Mouse (Mus musculus) kidney, embryonic 15.5 days (tissue): Measurements from ENCODE around the gene Agpat1. TPM values are rescaled to one million over a fixed set of nuclear protein-coding genes. Genes with fewer than 3 reads are reported as not detected.

Source experiments
- ATAC-seq: fragments of 200-750 bp; cut with Nextera tagmentation; replicated peaks from 2 replicates; pipeline ENCODE4 v1.8.0; 2017; ENCODE audit warnings: moderate TSS enrichment; ENCODE audit not compliant: low FRiP score
- H3K27ac ChIP-seq: fragments of 300-500 bp; sonication (generic); 2 replicates; pipeline ENCODE4 v1.5.1; 2015; ENCODE audit warnings: mild to moderate bottlenecking, inconsistent platforms
- H3K27me3 ChIP-seq: fragments of 300-500 bp; sonication (generic); 2 replicates; pipeline ENCODE4 v1.6.1; 2015; ENCODE audit warnings: inconsistent platforms
- H3K36me3 ChIP-seq: fragments of 300-500 bp; sonication (generic); 2 replicates; pipeline ENCODE4 v1.6.1; 2015; ENCODE audit warnings: inconsistent platforms
- H3K4me1 ChIP-seq: fragments of 300-500 bp; sonication (generic); 2 replicates; pipeline ENCODE4 v1.6.1; 2015; ENCODE audit warnings: inconsistent platforms
- H3K4me2 ChIP-seq: fragments of 300-500 bp; sonication (generic); 2 replicates; pipeline ENCODE4 v1.6.1; 2015; ENCODE audit warnings: moderate library complexity, mild to moderate bottlenecking, inconsistent platforms
- H3K4me3 ChIP-seq: fragments of 300-500 bp; sonication (generic); replicated peaks from 2 replicates; pipeline ENCODE4 v1.5.1; 2015; ENCODE audit warnings: mild to moderate bottlenecking, inconsistent platforms
- H3K9ac ChIP-seq: fragments of 300-500 bp; sonication (generic); 2 replicates; pipeline ENCODE4 v1.6.1; 2015; ENCODE audit warnings: mild to moderate bottlenecking, inconsistent platforms
- H3K9me3 ChIP-seq: fragments of 300-500 bp; sonication (generic); replicated peaks from 2 replicates; pipeline ENCODE4 v1.6.1; 2016; ENCODE audit warnings: inconsistent platforms
- WGBS: fragments of 180-500 bp; shearing (Covaris S2); methylation state at CpG from one replicate; pipeline ENCODE4 v1.1.7; 2015; ENCODE audit warnings: mixed read lengths; 5-methylcytosine and 5-hydroxymethylcytosine counted together
- polyA plus RNA-seq: library from polyadenylated mRNA; unstranded; fragments of >200 nt; fragmentation: Nextera tagmentation; extraction: Ambion mirVana; gene quantifications from 2 replicates; pipeline ENCODE4 v1.2.1, GENCODE M21; 2015

The Agpat1 gene
- polyA plus RNA-seq, 1 experiment from 2014 or later, result 72.2 TPM

- 75% methylated on average over 13 of the region's 13 CpGs for WGBS
- H3K4me3 ChIP-seq, result no peak overlapping the region
- peaks cover 23% of the 10 kb centered on the region for H3K4me1 ChIP-seq
- no peak overlapping the region for H3K27ac ChIP-seq
- H3K9ac ChIP-seq, result no peak overlapping the region
- H3K27me3 ChIP-seq, result no peaks in the 10 kb centered on the region
- ATAC-seq, result no peak
- H3K36me3 ChIP-seq, result no peaks in the 10 kb centered on the region
- 0 out of 2 replicates have a peak, but pooled peaks cover 3% of the 10 kb centered on the region for H3K9me3 ChIP-seq
- no peak overlapping the region for H3K4me2 ChIP-seq
These were observed 35.6 kb upstream of the Agpat1 start for GRCm38 (mm10) chr17:34568421-34568820.

GRCm38 (mm10) chr17:34569919-34570318 is 34.1 kb upstream of the Agpat1 start:
- no peak for ATAC-seq
- Histone ChIP-seq H3K27me3 (no peaks in the 10 kb centered on the region), H3K9me3 (0 out of 2 replicates have a peak, but pooled peaks cover 3% of the 10 kb centered on the region), H3K36me3 (no peaks in the 10 kb centered on the region), H3K4me3 (no peak overlapping the region), H3K4me2 (no peak overlapping the region), H3K4me1 (peaks cover 11% of the 10 kb centered on the region), H3K9ac (no peak overlapping the region), H3K27ac (no peak overlapping the region)
- 76% methylated on average over 4 of the region's 4 CpGs for WGBS

- 19% methylated on average over 5 of the region's 5 CpGs for WGBS
- ATAC-seq, result no peak
- Histone ChIP-seq H3K27me3 (no peaks in the 10 kb centered on the region), H3K36me3 (no peaks in the 10 kb centered on the region), H3K4me1 (peaks cover 5% of the 10 kb centered on the region), H3K4me2 (no peak overlapping the region), H3K9me3 (0 out of 2 replicates have a peak, but pooled peaks cover 3% of the 10 kb centered on the region), H3K4me3 (no peak overlapping the region), H3K9ac (no peak overlapping the region), H3K27ac (no peak overlapping the region)
These were observed 32.2 kb upstream of the Agpat1 start for GRCm38 (mm10) chr17:34571875-34572274.

GRCm38 (mm10) chr17:34572361-34572760 is 31.7 kb upstream of the Agpat1 start:
- Histone ChIP-seq H3K4me3 (no peak overlapping the region), H3K9ac (no peak overlapping the region), H3K9me3 (0 out of 2 replicates have a peak, but pooled peaks cover 3% of the 10 kb centered on the region), H3K4me1 (peaks cover 1% of the 10 kb centered on the region), H3K36me3 (no peaks in the 10 kb centered on the region), H3K27ac (no peak overlapping the region), H3K27me3 (no peaks in the 10 kb centered on the region), H3K4me2 (no peak overlapping the region)
- 26% methylated on average over 15 of the region's 15 CpGs for WGBS
- ATAC-seq, result 0 out of 2 replicates have a peak, but pooled peaks have one; percentile 17

- ATAC-seq, result no peak
- Histone ChIP-seq H3K27ac (no peak overlapping the region), H3K27me3 (no peaks in the 10 kb centered on the region), H3K9me3 (0 out of 2 replicates have a peak, but pooled peaks cover 3% of the 10 kb centered on the region), H3K36me3 (no peaks in the 10 kb centered on the region), H3K9ac (no peak overlapping the region), H3K4me1 (no peaks in the 10 kb centered on the region), H3K4me2 (no peak overlapping the region), H3K4me3 (no peak overlapping the region)
- 63% methylated on average over 5 of the region's 5 CpGs for WGBS
These were observed 27.5 kb upstream of the Agpat1 start for GRCm38 (mm10) chr17:34576577-34576976.

GRCm38 (mm10) chr17:34578070-34578469 is 26.0 kb upstream of the Agpat1 start:
- no peak overlapping the region for H3K4me2 ChIP-seq
- H3K27ac ChIP-seq, result no peak overlapping the region
- 93% methylated on average over 3 of the region's 3 CpGs for WGBS
- H3K9me3 ChIP-seq, result no peaks in the 10 kb centered on the region
- no peak overlapping the region for H3K4me3 ChIP-seq
- H3K27me3 ChIP-seq, result no peaks in the 10 kb centered on the region
- no peak for ATAC-seq
- H3K4me1 ChIP-seq, result no peaks in the 10 kb centered on the region
- H3K36me3 ChIP-seq, result no peaks in the 10 kb centered on the region
- no peak overlapping the region for H3K9ac ChIP-seq

GRCm38 (mm10) chr17:34582528-34582927 is 21.5 kb upstream of the Agpat1 start:
- WGBS, result 86% methylated on average over 12 of the region's 12 CpGs
- Histone ChIP-seq H3K4me2 (no peak overlapping the region), H3K36me3 (no peaks in the 10 kb centered on the region), H3K4me3 (no peak overlapping the region), H3K4me1 (peaks cover 14% of the 10 kb centered on the region), H3K27me3 (no peaks in the 10 kb centered on the region), H3K9me3 (no peaks in the 10 kb centered on the region), H3K9ac (no peak overlapping the region), H3K27ac (no peak overlapping the region)
- ATAC-seq, result no peak

- Histone ChIP-seq H3K27me3 (no peaks in the 10 kb centered on the region), H3K36me3 (no peaks in the 10 kb centered on the region), H3K9me3 (no peaks in the 10 kb centered on the region), H3K4me3 (no peak overlapping the region), H3K4me1 (peaks cover 21% of the 10 kb centered on the region), H3K4me2 (no peak overlapping the region), H3K27ac (no peak overlapping the region), H3K9ac (no peak overlapping the region)
- ATAC-seq, result no peak
- 63% methylated on average over 7 of the region's 7 CpGs for WGBS
These were observed 20.7 kb upstream of the Agpat1 start for GRCm38 (mm10) chr17:34583397-34583796.

- H3K9ac ChIP-seq, result no peak overlapping the region
- 93% methylated on average over 8 of the region's 8 CpGs for WGBS
- ATAC-seq, result no peak
These were observed 20.2 kb upstream of the Agpat1 start for GRCm38 (mm10) chr17:34583819-34584218.

GRCm38 (mm10) chr17:34585121-34585520 is 18.9 kb upstream of the Agpat1 start:
- H3K4me1 ChIP-seq, result peaks cover 39% of the 10 kb centered on the region
- H3K4me2 ChIP-seq, result no peak overlapping the region
- no peak overlapping the region for H3K27ac ChIP-seq
- ATAC-seq, result no peak
- no peaks in the 10 kb centered on the region for H3K9me3 ChIP-seq
- WGBS, result 93% methylated on average over 8 of the region's 8 CpGs
- H3K36me3 ChIP-seq, result no peaks in the 10 kb centered on the region
- H3K27me3 ChIP-seq, result no peaks in the 10 kb centered on the region
- no peak overlapping the region for H3K9ac ChIP-seq
- H3K4me3 ChIP-seq, result no peak overlapping the region

More at GRCm38 (mm10) chr17:34583819-34584218, 20.2 kb upstream of the Agpat1 start:
- no peak overlapping the region for H3K27ac ChIP-seq
- H3K36me3 ChIP-seq, result no peaks in the 10 kb centered on the region
- no peaks in the 10 kb centered on the region for H3K9me3 ChIP-seq
- no peak overlapping the region for H3K4me3 ChIP-seq
- H3K4me1 ChIP-seq, result peaks cover 26% of the 10 kb centered on the region
- H3K27me3 ChIP-seq, result no peaks in the 10 kb centered on the region
- H3K4me2 ChIP-seq, result no peak overlapping the region

- peak overlapping the region; percentile 95 for H3K9ac ChIP-seq
- H3K36me3 ChIP-seq, result no peaks in the 10 kb centered on the region
- no peaks in the 10 kb centered on the region for H3K27me3 ChIP-seq
- H3K4me2 ChIP-seq, result peak overlapping the region; percentile 96
- ATAC-seq, result no peak
- peak overlapping the region; percentile 82 for H3K4me3 ChIP-seq
- no peaks in the 10 kb centered on the region for H3K9me3 ChIP-seq
- 29% methylated on average over 32 of the region's 32 CpGs for WGBS
- H3K4me1 ChIP-seq, result peaks cover 49% of the 10 kb centered on the region
- peak overlapping the region; percentile 100 for H3K27ac ChIP-seq
These were observed 17.9 kb upstream of the Agpat1 start for GRCm38 (mm10) chr17:34585877-34586771.

GRCm38 (mm10) chr17:34586796-34587422 is 17.2 kb upstream of the Agpat1 start:
- peaks cover 56% of the 10 kb centered on the region for H3K4me1 ChIP-seq
- WGBS, result under 1% methylated on average over 38 of the region's 38 CpGs

More at GRCm38 (mm10) chr17:34586796-34587422, 17.2 kb upstream of the Agpat1 start:
- Histone ChIP-seq H3K4me2 (peak overlapping the region; percentile 96), H3K4me3 (peak overlapping the region; percentile 82), H3K9me3 (no peaks in the 10 kb centered on the region), H3K27ac (peak overlapping the region; percentile 100), H3K27me3 (no peaks in the 10 kb centered on the region), H3K36me3 (no peaks in the 10 kb centered on the region), H3K9ac (peak overlapping the region; percentile 95)
- ATAC-seq, result peak; percentile 81
